8 mouse cellular contexts compared by ENCODE assay signal in genomic region chr7:45921242-45921621, GRCm38 (mm10). TPM values are rescaled to one million over a fixed set of nuclear protein-coding genes. Genes with fewer than 3 reads are reported as not detected.
DNase-seq lines count a peak whose midpoint lies in the region; ATAC-seq lines count a peak whose summit lies in the region.

Gene Emp3 (minus strand): TSS chr7:45921404.

- H3K27ac ChIP-seq in hindbrain, embryonic 16.5 days (ENCODE audit: low read depth, low read length), result no peak within 1 kb of the TSS
- peak within 1 kb of the TSS; percentile 89 for H3K27ac ChIP-seq in neural tube, embryonic 15.5 days (replicated peaks)

- peak within 1 kb of the TSS; percentile 20 for H3K4me3 ChIP-seq in hindbrain, embryonic 16.5 days (ENCODE audit: low read length)
- H3K4me3 ChIP-seq in neural tube, embryonic 15.5 days (replicated peaks), result peak within 1 kb of the TSS; percentile 29

- peak; percentile 83 for DNase-seq in CD4-positive helper T cell, adult 2 months (ENCODE audit: low read depth, low spot score)
- DNase-seq in adrenal gland, postnatal 36 days, result peak; percentile 68 to 83
- peak; percentile 59 for DNase-seq in gastrocnemius, postnatal 10 days
- DNase-seq in lung, adult 18-20 months, result peak; percentile 54 to 64
- no peak for DNase-seq in layer of hippocampus, adult 9-10 months (ENCODE audit: low spot score)
- no peak for DNase-seq in embryo, embryonic 10 days (ENCODE audit: low spot score)

- H3K9ac ChIP-seq in hindbrain, embryonic 16.5 days (ENCODE audit: low read depth, low read length), result 0 out of 2 replicates have a peak within 1 kb of the TSS, but pooled peaks have one; percentile 15
- H3K9ac ChIP-seq in neural tube, embryonic 15.5 days (replicated peaks), result peak within 1 kb of the TSS; percentile 17; the same call in 1 of the 2 replicates

- H3K27me3 ChIP-seq in hindbrain, embryonic 16.5 days (replicated peaks; ENCODE audit: control insufficient read depth, insufficient read depth, low read length), result no peaks in the 10 kb centered on the region
- H3K27me3 ChIP-seq in neural tube, embryonic 15.5 days (replicated peaks), result no peaks in the 10 kb centered on the region

- no peak for ATAC-seq in hindbrain, embryonic 16.5 days
- no peak for ATAC-seq in neural tube, embryonic 15.5 days (ENCODE audit: low FRiP score)

- H3K36me3 ChIP-seq in hindbrain, embryonic 16.5 days (ENCODE audit: control insufficient read depth, insufficient read depth, low read length), result no peaks in the 10 kb centered on the region
- H3K36me3 ChIP-seq in neural tube, embryonic 15.5 days, result no peaks in the 10 kb centered on the region

- peaks cover 22% of the 10 kb centered on the region for H3K4me1 ChIP-seq in hindbrain, embryonic 16.5 days (ENCODE audit: control insufficient read depth, insufficient read depth, low read depth, low read length)
- H3K4me1 ChIP-seq in neural tube, embryonic 15.5 days, result peaks cover 37% of the 10 kb centered on the region

- H3K9me3 ChIP-seq in hindbrain, embryonic 16.5 days (ENCODE audit: control insufficient read depth, low read length), result no peaks in the 10 kb centered on the region
- no peaks in the 10 kb centered on the region for H3K9me3 ChIP-seq in neural tube, embryonic 15.5 days (replicated peaks)

- H3K4me2 ChIP-seq in hindbrain, embryonic 16.5 days (ENCODE audit: low read length), result peak within 1 kb of the TSS; percentile 31
- peak within 1 kb of the TSS; percentile 35 for H3K4me2 ChIP-seq in neural tube, embryonic 15.5 days

- WGBS in hindbrain, embryonic 16.5 days, result 51% methylated on average over 8 of the region's 9 CpGs
- 51% methylated on average over 9 of the region's 9 CpGs for WGBS in neural tube, embryonic 15.5 days

RNA-seq across cellular contexts. Expression of gene Emp3, which starts in this region (rescaled TPM):
- 100 to 1,000 TPM; 264 to 580 TPM for total RNA-seq in adrenal gland, postnatal 36 days (2021)
- 10 to 100 TPM; 34.8 to 55.7 TPM for total RNA-seq in gastrocnemius, postnatal 10 days (2021)
- polyA plus RNA-seq in hindbrain, embryonic 16.5 days (2015; fragmentation: Nextera tagmentation; extraction: Ambion mirVana), result 33.2 and 39.9 TPM in 2 replicates
- polyA plus RNA-seq in neural tube, embryonic 15.5 days (2015; fragmentation: Nextera tagmentation; extraction: Ambion mirVana), result 48.2 and 70.1 TPM in 2 replicates

Comparison
In these comparisons a context has a peak if more than half of its experiments do, and no peak if none do; other contexts are left out.
1. RNA of gene Emp3 (total RNA-seq): 264 to 580 TPM in adrenal gland, postnatal 36 days; 34.8 to 55.7 TPM in gastrocnemius, postnatal 10 days; every median in the first group is over 4 times any median in the second.
2. DNase-seq: peak in CD4-positive helper T cell, adult 2 months (single experiment), adrenal gland, postnatal 36 days (2 of 2), gastrocnemius, postnatal 10 days (single experiment) and lung, adult 18-20 months (2 of 2); none in layer of hippocampus, adult 9-10 months (single experiment) and embryo, embryonic 10 days (single experiment).